Mouse (Mus musculus): ENCODE results near the gene Smad3. TPM values are rescaled to one million over a fixed set of nuclear protein-coding genes. Genes with fewer than 3 reads are reported as not detected.

Smad3 gene
- polyA plus RNA-seq, 1 experiment = 21.6 TPM

- Histone ChIP-seq H3K4me1 (ENCODE audit: control insufficient read depth, insufficient read depth, insufficient read length, low read length) (peaks cover 43% of the 10 kb centered on the region), H3K36me3 (ENCODE audit: control insufficient read depth, insufficient read depth, low read length) (peaks cover 5% of the 10 kb centered on the region; the same call in 1 of the 2 replicates), H3K4me3 (ENCODE audit: low read depth, low read length) (no peak overlapping the region), H3K27me3 (ENCODE audit: control insufficient read depth, insufficient read depth, low read length) (no peaks in the 10 kb centered on the region), H3K27ac (ENCODE audit: insufficient read depth, low read depth, low read length) (no peak overlapping the region)
- no peak for TF ChIP-seq POLR2A (IDR thresholded peaks at IDR 0.05; ENCODE audit: low read depth, low read length)
- no peak for TF ChIP-seq CTCF (IDR thresholded peaks at IDR 0.05; ENCODE audit: extremely low read depth, insufficient read length, insufficient replicate concordance, low read depth, low read length)
- WGBS = 78% methylated on average over 10 of the region's 10 CpGs
These were observed 17.4 kb downstream of the Smad3 start for GRCm38 (mm10) chr9:63740320-63740841.

- Histone ChIP-seq H3K36me3 (ENCODE audit: control insufficient read depth, insufficient read depth, low read length) (peaks cover 5% of the 10 kb centered on the region; the same call in 1 of the 2 replicates), H3K27me3 (ENCODE audit: control insufficient read depth, insufficient read depth, low read length) (no peaks in the 10 kb centered on the region), H3K4me1 (ENCODE audit: control insufficient read depth, insufficient read depth, insufficient read length, low read length) (peaks cover 43% of the 10 kb centered on the region), H3K4me3 (ENCODE audit: low read depth, low read length) (no peak overlapping the region), H3K27ac (ENCODE audit: insufficient read depth, low read depth, low read length) (no peak overlapping the region)
- TF ChIP-seq POLR2A (IDR thresholded peaks at IDR 0.05; ENCODE audit: low read depth, low read length) (no peak), CTCF (IDR thresholded peaks at IDR 0.05; ENCODE audit: extremely low read depth, insufficient read length, insufficient replicate concordance, low read depth, low read length) (no peak)
- 75% methylated on average over 11 of the region's 11 CpGs for WGBS
These were observed 19.0 kb downstream of the Smad3 start for GRCm38 (mm10) chr9:63738830-63739229.

GRCm38 (mm10) chr9:63738086-63738701, 19.6 kb downstream of the Smad3 start:
- WGBS = 77% methylated on average over 12 of the region's 12 CpGs

GRCm38 (mm10) chr9:63737426-63737931, 20.3 kb downstream of the Smad3 start:
- no peaks in the 10 kb centered on the region for H3K27me3 ChIP-seq (ENCODE audit: control insufficient read depth, insufficient read depth, low read length)
- H3K4me1 ChIP-seq (ENCODE audit: control insufficient read depth, insufficient read depth, insufficient read length, low read length) = peaks cover 35% of the 10 kb centered on the region
- H3K27ac ChIP-seq (ENCODE audit: insufficient read depth, low read depth, low read length) = 0 out of 2 replicates have a peak overlapping the region, but pooled peaks have one; percentile 8
- WGBS = 63% methylated on average over 9 of the region's 9 CpGs
- no peak for TF ChIP-seq CTCF (IDR thresholded peaks at IDR 0.05; ENCODE audit: extremely low read depth, insufficient read length, insufficient replicate concordance, low read depth, low read length)
- TF ChIP-seq POLR2A (IDR thresholded peaks at IDR 0.05; ENCODE audit: low read depth, low read length) = no peak
- H3K4me3 ChIP-seq (ENCODE audit: low read depth, low read length) = no peak overlapping the region
- H3K36me3 ChIP-seq (ENCODE audit: control insufficient read depth, insufficient read depth, low read length) = peaks cover 5% of the 10 kb centered on the region; the same call in 1 of the 2 replicates

More at GRCm38 (mm10) chr9:63738086-63738701, 19.6 kb downstream of the Smad3 start:
- Histone ChIP-seq H3K4me3 (ENCODE audit: low read depth, low read length) (no peak overlapping the region), H3K27me3 (ENCODE audit: control insufficient read depth, insufficient read depth, low read length) (no peaks in the 10 kb centered on the region), H3K36me3 (ENCODE audit: control insufficient read depth, insufficient read depth, low read length) (peaks cover 5% of the 10 kb centered on the region; the same call in 1 of the 2 replicates), H3K27ac (ENCODE audit: insufficient read depth, low read depth, low read length) (0 out of 2 replicates have a peak overlapping the region, but pooled peaks have one; percentile 8), H3K4me1 (ENCODE audit: control insufficient read depth, insufficient read depth, insufficient read length, low read length) (peaks cover 41% of the 10 kb centered on the region)
- TF ChIP-seq POLR2A (IDR thresholded peaks at IDR 0.05; ENCODE audit: low read depth, low read length) (no peak), CTCF (IDR thresholded peaks at IDR 0.05; ENCODE audit: extremely low read depth, insufficient read length, insufficient replicate concordance, low read depth, low read length) (no peak)

- 85% methylated on average over 8 of the region's 8 CpGs for WGBS
- TF ChIP-seq POLR2A (IDR thresholded peaks at IDR 0.05; ENCODE audit: low read depth, low read length) = no peak
- no peak for TF ChIP-seq CTCF (IDR thresholded peaks at IDR 0.05; ENCODE audit: extremely low read depth, insufficient read length, insufficient replicate concordance, low read depth, low read length)
- Histone ChIP-seq H3K4me1 (ENCODE audit: control insufficient read depth, insufficient read depth, insufficient read length, low read length) (peaks cover 26% of the 10 kb centered on the region; the same call in 1 of the 2 replicates), H3K27me3 (ENCODE audit: control insufficient read depth, insufficient read depth, low read length) (no peaks in the 10 kb centered on the region), H3K27ac (ENCODE audit: insufficient read depth, low read depth, low read length) (no peak overlapping the region), H3K36me3 (ENCODE audit: control insufficient read depth, insufficient read depth, low read length) (peaks cover 2% of the 10 kb centered on the region; the same call in 1 of the 2 replicates), H3K4me3 (ENCODE audit: low read depth, low read length) (no peak overlapping the region)
These were observed 23.5 kb downstream of the Smad3 start for GRCm38 (mm10) chr9:63734261-63734660.

GRCm38 (mm10) chr9:63732700-63733099, 25.1 kb downstream of the Smad3 start:
- H3K27ac ChIP-seq (ENCODE audit: insufficient read depth, low read depth, low read length) = no peak overlapping the region
- H3K4me3 ChIP-seq (ENCODE audit: low read depth, low read length) = no peak overlapping the region
- H3K4me1 ChIP-seq (ENCODE audit: control insufficient read depth, insufficient read depth, insufficient read length, low read length) = peaks cover 26% of the 10 kb centered on the region
- TF ChIP-seq CTCF (IDR thresholded peaks at IDR 0.05; ENCODE audit: extremely low read depth, insufficient read length, insufficient replicate concordance, low read depth, low read length) (no peak), POLR2A (IDR thresholded peaks at IDR 0.05; ENCODE audit: low read depth, low read length) (no peak)
- WGBS = 78% methylated on average over 7 of the region's 7 CpGs
- no peaks in the 10 kb centered on the region for H3K27me3 ChIP-seq (ENCODE audit: control insufficient read depth, insufficient read depth, low read length)
- no peaks in the 10 kb centered on the region for H3K36me3 ChIP-seq (ENCODE audit: control insufficient read depth, insufficient read depth, low read length)

All from small intestine, adult 2 months (tissue).